21 mouse cellular contexts compared by ENCODE assay signal in the genomic region with DNA sequence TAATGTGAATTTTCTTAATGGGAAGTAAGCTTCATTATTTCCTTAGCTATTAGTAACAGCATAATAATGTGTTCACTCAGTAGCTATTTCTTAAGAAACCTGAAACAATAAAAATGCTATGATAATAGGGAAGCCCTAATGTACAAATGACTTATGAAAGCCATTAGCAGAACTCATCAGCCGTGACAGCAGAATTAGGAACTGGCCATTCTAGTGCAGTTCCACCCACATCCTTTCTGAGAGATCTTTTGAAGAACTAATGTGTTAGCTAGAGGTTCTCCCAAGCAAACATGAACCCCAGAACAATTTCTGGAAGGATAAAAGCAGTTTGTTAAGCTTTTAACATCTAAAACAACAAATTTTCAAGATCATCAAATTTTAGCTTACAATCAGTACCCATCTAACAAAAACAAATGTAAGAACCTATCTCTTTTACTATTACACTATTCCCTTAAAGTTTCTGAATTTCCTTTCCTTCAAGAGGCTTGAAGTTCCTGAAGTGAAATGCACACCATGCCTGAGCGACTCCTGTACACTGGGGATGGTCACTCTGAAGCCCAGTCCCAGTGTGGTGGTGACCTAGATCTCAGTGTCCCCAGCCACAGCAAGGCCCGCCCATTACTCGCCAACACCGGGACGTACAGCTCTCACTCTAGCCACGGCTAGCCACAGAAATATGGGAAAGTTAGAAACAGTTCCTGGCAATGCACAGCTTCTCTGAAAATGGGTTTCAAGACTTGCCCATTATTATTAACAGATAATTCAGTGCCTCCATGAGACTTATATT. TPM values are rescaled to one million over a fixed set of nuclear protein-coding genes. Genes with fewer than 3 reads are reported as not detected.
DNase-seq lines count a peak whose midpoint lies in the region; TF ChIP-seq lines count a peak whose summit lies in the region.
"Had no signal": no experiment of that assay in that cellular context is flagged by ENCODE, and none has a peak within 500 bp of the region (broad histone marks: within the 10 kb centered on the region; RNA-seq: fewer than 3 reads in every experiment).

No protein-coding gene starts in this region.

- intact Hi-C loops in left cerebral cortex, postnatal 14 days (cut with DNase I) = no loop called here

- DNase-seq in gastrocnemius, adult 8-10 months (ENCODE audit: low spot score in 2 of 2) = peak; percentile 21 to 39
- DNase-seq in gastrocnemius, postnatal 25 days = no peak
- DNase-seq in 416B (ENCODE audit: low read depth) = peak; percentile 30
- no peak for DNase-seq in left cerebral cortex, postnatal 14 days (ENCODE audit: low spot score in 2 of 2)
- DNase-seq in cerebellum, adult 11-12 months = no peak
- DNase-seq in thymus, adult 2 months = no peak
- DNase-seq: adrenal gland, adult 2 months; cerebellum, adult 9-11 months; embryo, embryonic 11 days; forebrain, postnatal 0 days; lung, adult 2 months; right cerebral cortex, postnatal 4 days; thymus, postnatal 4 days had no signal

- H3K27me3 ChIP-seq in megakaryocyte, embryonic 14.5 days (replicated peaks) = no peaks in the 10 kb centered on the region
- no peaks in the 10 kb centered on the region for H3K27me3 ChIP-seq in thymus, adult 2 months (ENCODE audit: control insufficient read depth, insufficient read depth, low read length)
- H3K27me3 ChIP-seq: heart, embryonic 13.5 days; hindbrain, embryonic 15.5 days; limb, embryonic 12.5 days; liver, embryonic 12.5 days; midbrain, embryonic 15.5 days; neural tube, embryonic 15.5 days had no signal

- peaks cover 86% of the 10 kb centered on the region for H3K36me3 ChIP-seq in megakaryocyte, embryonic 14.5 days (replicated peaks; ENCODE audit: low read length)
- H3K36me3 ChIP-seq in thymus, adult 2 months (ENCODE audit: control insufficient read depth, insufficient read depth, low read length) = peaks cover 56% of the 10 kb centered on the region

- H3K4me3 ChIP-seq in bone marrow, adult 2 months (replicated peaks; ENCODE audit: control insufficient read depth, low read depth, low read length) = no peak overlapping the region
- peak overlapping the region; percentile 56 for H3K4me3 ChIP-seq in megakaryocyte, embryonic 14.5 days (replicated peaks)
- H3K4me3 ChIP-seq in thymus, adult 2 months (ENCODE audit: control insufficient read depth, insufficient read depth, low read length) = no peak overlapping the region
- H3K4me3 ChIP-seq: heart, embryonic 13.5 days; hindbrain, embryonic 15.5 days; limb, embryonic 12.5 days; liver, embryonic 12.5 days; midbrain, embryonic 15.5 days; neural tube, embryonic 15.5 days had no signal

- WGBS in bone marrow, adult 2 months = 47% methylated on average over 7 of the region's 7 CpGs
- WGBS in thymus, adult 2 months = 85% methylated on average over 7 of the region's 7 CpGs

- H3K4me1 ChIP-seq in bone marrow, adult 2 months (ENCODE audit: control insufficient read depth, insufficient read depth, low read length) = peaks cover 7% of the 10 kb centered on the region
- H3K4me1 ChIP-seq in megakaryocyte, embryonic 14.5 days = peaks cover 28% of the 10 kb centered on the region
- no peaks in the 10 kb centered on the region for H3K4me1 ChIP-seq in thymus, adult 2 months (replicated peaks; ENCODE audit: control insufficient read depth, insufficient read depth, low read length)
- H3K4me1 ChIP-seq: hindbrain, embryonic 15.5 days; limb, embryonic 12.5 days; liver, embryonic 12.5 days; midbrain, embryonic 15.5 days; neural tube, embryonic 15.5 days had no signal

- TF ChIP-seq POLR2A in bone marrow, adult 2 months (IDR thresholded peaks at IDR 0.05; ENCODE audit: borderline replicate concordance, control insufficient read depth, low read depth, low read length) = no peak
- no peak for TF ChIP-seq POLR2A in thymus, adult 2 months (IDR thresholded peaks at IDR 0.05; ENCODE audit: control insufficient read depth, extremely low read depth, insufficient read depth, low read length, poor library complexity)

- no peak for TF ChIP-seq CTCF in bone marrow, adult 2 months (IDR thresholded peaks at IDR 0.05; ENCODE audit: control insufficient read depth, insufficient read depth, low read length)
- TF ChIP-seq CTCF in thymus, adult 2 months (IDR thresholded peaks at IDR 0.05; ENCODE audit: borderline replicate concordance, control insufficient read depth, extremely low read depth, insufficient read depth, low read length, poor library complexity) = no peak

- H3K27ac ChIP-seq in bone marrow, adult 2 months (ENCODE audit: control insufficient read depth, insufficient read depth, low read depth, low read length, poor library complexity) = 0 out of 2 replicates have a peak overlapping the region, but pooled peaks have one; percentile 30
- no peak overlapping the region for H3K27ac ChIP-seq in thymus, adult 2 months (ENCODE audit: control insufficient read depth, insufficient read depth, low read length)
- H3K27ac ChIP-seq: heart, embryonic 13.5 days; hindbrain, embryonic 15.5 days; limb, embryonic 12.5 days; liver, embryonic 12.5 days; midbrain, embryonic 15.5 days; neural tube, embryonic 15.5 days had no signal

- no peaks in the 10 kb centered on the region for H3K9me3 ChIP-seq in megakaryocyte, embryonic 14.5 days
- H3K9me3 ChIP-seq: heart, embryonic 13.5 days; hindbrain, embryonic 15.5 days; limb, embryonic 12.5 days; liver, embryonic 12.5 days; midbrain, embryonic 15.5 days; neural tube, embryonic 15.5 days had no signal

RNA-seq across cellular contexts. Expression of a gene that starts 13.4 kb away (rescaled TPM):
- total RNA-seq in gastrocnemius, adult 8-10 months (2022) = 10 to 100 TPM; 27.1 to 32.6 (median 27.3) TPM
- total RNA-seq in gastrocnemius, postnatal 25 days (2021) = 10 to 100 TPM; 19.7 to 21.6 TPM
- 14.8 and 33.9 TPM in 2 replicates for polyA plus RNA-seq in bone marrow, adult 2 months (2011; ENCODE audit: insufficient read depth, insufficient read length, low replicate concordance, missing spikeins)
- 3.3 and 3.4 TPM in 2 replicates for polyA plus RNA-seq in megakaryocyte, embryonic 14.5 days (2012; ENCODE audit: insufficient read depth, low replicate concordance)
- 10 to 100 TPM; 40.8 to 47.3 TPM for total RNA-seq in left cerebral cortex, postnatal 14 days (2021)
- polyA plus RNA-seq in thymus, adult 2 months (2012; rRNA removed) = 31.8 and 33.0 TPM in 2 replicates

RNA-seq across cellular contexts. Expression of a gene that starts 43.4 kb away (rescaled TPM):
- 1 to 10 TPM in 1 of 4 experiments, under 1 TPM in 3; 0.27 to 1.1 (median 0.40) TPM for total RNA-seq in gastrocnemius, adult 8-10 months (2022)
- total RNA-seq in gastrocnemius, postnatal 25 days (2021) = under 1 TPM; 0.51 to 0.88 TPM
- 33.7 and 62.7 TPM in 2 replicates for polyA plus RNA-seq in bone marrow, adult 2 months (2011; ENCODE audit: insufficient read depth, insufficient read length, low replicate concordance, missing spikeins)
- 10.2 and 15.0 TPM in 2 replicates for polyA plus RNA-seq in megakaryocyte, embryonic 14.5 days (2012; ENCODE audit: insufficient read depth, low replicate concordance)
- total RNA-seq in left cerebral cortex, postnatal 14 days (2021) = under 1 TPM; 0.26 to 0.61 TPM
- polyA plus RNA-seq in thymus, adult 2 months (2012; rRNA removed) = 13.4 and 14.3 TPM in 2 replicates

Comparison
In these comparisons a context has a peak if more than half of its experiments do, and no peak if none do; other contexts are left out.
1. DNase-seq: peak in gastrocnemius, adult 8-10 months (2 of 2) and 416B (single experiment); none in gastrocnemius, postnatal 25 days (single experiment), left cerebral cortex, postnatal 14 days (0 of 2), cerebellum, adult 11-12 months (single experiment) and thymus, adult 2 months (single experiment).